Mouse (Mus musculus): ENCODE measurements at regions not wholly inside any gene's neighbourhood (a gene's known extent, or its start where the extent isn't known, plus 50 kb on each side); places are given as distances from the start of the nearest gene placed in this dataset.

- TF ChIP-seq CTCF (conservative IDR thresholded peaks at IDR 0.05; ENCODE audit: low read length) (no peak), POU5F1 (IDR thresholded peaks at IDR 0.05; ENCODE audit: borderline replicate concordance, low read length) (no peak)
These were observed 291.9 kb upstream of the Klf4 start for GRCm38 (mm10) chr4:55824047-55824760.

All from E14TG2a.4 (cell line).